Mouse (Mus musculus) layer of hippocampus, adult 9-11 months (tissue): ENCODE results near the gene Ola1.

Experiments used
- DNase-seq: peaks from one replicate; pipeline ENCODE4 v3.0.0; 2022

The Ola1 gene

DNA sequence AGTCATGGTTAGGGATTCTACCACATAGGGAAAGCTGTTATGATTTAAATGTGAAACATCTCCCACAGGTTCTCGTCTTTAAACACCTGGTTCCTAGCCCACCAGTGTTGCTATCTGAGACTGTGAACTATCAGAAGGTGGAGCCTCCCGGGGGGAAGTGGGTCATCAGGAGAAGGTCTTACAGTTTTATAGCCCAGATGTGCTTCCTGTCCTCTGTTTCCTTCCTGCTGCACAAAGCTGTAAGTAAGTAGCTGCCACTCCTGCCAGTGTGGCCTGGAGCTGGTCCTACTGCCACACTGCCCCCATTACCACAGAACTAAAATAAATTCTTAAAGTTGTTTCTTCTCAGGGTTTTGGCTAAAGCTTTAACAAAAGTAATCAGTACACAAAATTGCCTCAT is 72.6 kb downstream of the Ola1 start:
- DNase-seq: no peak

DNA sequence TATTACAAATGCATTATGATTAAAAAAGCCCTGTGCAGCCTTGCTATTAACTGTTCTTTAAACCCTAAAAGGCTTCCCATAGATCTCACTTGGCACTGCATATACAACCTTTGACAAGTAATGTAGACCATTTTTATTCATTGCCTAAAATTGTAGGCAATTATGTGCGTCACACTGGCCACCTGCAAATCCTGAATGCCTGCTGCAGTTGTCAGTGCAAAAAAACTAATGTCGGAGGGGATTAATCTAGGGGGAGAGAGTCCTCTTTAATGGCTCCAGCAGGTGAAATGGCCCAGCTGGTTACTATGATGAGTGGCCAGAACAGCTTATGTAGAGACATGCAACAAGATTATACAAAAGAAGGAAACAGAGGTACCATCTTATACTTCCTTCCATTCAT is 75.0 kb downstream of the Ola1 start:
- no peak for DNase-seq

DNA sequence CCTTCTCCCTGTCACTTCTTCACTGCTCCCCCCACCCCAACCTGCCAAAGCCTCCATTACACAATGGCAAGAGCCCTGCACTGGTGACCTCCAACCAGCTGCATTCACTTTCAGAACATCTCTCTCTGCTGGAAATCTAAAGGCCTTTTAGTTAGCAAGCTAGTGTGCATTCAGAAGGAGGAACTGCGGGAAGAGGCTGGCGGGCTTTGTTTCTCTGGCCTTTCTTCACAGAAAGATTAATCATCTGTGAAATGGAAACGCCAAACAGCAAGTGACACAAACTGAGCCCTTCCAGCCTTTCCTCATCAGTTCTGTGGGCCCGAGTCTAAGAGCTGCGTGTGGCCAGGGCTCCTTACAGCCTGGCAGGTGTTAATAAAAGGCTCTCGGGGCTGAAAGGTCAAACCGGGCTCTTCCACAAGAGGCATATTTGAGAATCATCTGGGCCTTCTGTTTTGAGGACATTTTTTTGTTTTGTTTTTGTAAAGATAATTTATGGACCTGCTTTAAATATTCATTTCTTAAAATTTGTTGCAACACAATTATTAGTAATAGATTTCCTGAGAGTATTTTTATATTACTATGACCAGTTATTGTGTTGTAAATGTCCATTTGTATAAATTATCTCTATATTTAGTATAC is 75.8 kb downstream of the Ola1 start:
- DNase-seq: no peak

DNA sequence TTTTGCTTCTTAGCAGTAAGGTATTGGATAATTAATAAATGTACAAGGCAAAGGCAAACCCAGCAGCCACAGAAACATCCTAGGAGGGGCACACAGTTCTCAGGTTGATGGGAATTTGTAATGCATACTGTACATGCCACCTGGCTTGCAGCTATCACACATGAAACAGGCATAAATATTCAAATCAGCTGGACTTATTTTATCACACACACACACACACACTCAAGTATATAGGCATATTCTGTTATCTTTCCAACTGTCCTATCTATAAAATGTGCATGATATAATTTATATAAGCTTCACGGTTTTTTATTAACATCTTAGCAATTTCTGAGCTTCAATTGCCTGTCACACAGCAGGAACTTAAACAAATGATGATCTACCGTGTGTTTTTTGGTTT is 85.8 kb downstream of the Ola1 start:
- no peak for DNase-seq

DNA sequence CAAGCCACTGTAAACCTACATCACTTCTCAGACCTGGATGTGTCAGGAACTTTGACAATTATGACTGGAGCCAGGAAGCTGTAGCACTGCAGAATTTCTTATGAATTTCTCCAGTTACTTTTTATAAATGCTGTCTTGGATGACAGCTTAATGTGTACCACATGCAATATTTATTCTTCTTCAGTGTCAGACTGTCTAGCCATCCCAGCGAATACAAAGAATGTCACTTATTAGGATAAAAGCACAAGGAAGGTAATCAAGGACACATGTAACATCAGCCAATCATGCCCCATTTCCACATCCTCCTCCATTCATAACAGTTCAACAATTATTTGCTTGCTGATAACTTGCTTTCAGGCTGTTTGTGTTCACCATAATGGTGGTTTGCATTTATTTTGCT is 91.0 kb downstream of the Ola1 start:
- no peak for DNase-seq

DNA sequence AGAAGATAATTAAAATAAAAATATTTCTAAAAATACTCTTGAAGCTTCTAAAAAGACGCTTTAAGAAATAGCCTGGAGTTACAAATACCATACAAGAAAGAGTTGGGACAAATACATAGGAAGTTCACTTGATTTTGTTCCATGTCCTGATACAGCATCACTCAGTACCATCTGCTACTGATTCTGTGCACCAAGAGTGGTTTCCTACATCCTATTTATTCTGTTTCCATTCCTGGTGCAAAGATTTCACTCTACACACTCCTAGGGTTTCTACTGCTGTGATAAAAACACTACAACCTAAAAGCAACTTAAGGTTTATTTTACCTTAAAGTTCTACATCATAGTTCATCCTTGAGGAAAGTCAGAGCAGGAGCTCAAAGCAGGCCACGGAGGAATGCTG is 99.9 kb downstream of the Ola1 start:
- peak; percentile 21 for DNase-seq

DNA sequence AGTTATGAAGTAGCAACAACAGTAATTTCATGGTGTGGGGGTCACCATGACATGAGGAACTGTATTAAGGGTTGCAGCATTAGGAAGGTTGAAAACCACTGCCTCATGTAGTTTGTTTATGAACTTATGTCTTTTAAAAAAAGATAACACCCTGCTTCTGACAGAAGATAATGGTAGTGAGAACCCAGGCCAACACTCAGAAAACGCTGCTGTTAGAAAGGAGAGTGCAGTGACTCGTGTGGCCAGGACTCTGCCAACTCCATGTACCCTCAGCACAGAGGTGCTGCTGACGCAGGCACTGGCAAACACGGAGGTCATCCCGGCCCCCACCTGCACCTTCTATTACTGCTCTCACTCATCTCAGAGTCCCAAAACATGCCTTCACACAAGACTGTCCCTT is 111.6 kb downstream of the Ola1 start:
- no peak for DNase-seq

DNA sequence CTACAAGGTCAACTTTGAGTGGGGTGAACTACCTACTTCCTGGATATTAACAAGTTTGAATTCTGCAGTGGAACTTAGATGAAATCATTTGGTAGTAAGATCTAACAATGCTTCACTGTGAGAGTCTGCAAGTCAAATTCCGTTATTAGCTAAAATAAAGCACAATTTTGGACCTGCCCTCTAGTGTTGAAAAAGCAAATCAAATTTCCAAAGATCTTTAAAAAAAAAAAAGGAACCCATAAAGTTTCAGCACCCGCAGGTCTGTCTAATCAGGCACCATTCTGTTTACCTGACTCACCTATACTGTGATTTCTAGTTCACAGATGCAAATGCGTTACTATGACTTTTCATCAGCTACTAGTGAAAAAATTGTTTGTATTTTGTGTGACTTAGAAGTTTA is 122.2 kb downstream of the Ola1 start:
- no peak for DNase-seq

DNA sequence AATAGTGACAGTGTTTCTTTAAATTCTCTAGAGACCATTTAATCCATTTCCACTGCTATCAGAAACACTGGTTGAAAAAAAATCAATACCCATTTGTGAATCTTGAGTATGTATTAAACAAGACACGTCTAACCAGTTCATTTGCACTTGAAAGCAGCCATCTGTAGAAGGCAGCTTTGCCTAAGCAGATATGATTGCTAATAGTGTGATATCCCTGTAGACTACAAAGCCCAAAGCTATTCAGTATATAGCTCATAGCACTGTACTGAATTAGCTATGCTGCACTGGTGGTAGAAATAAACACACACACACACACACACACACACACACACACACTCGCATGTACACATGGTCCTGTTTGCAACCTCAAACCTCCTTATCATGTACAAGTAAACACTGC is 123.4 kb downstream of the Ola1 start:
- no peak for DNase-seq

DNA sequence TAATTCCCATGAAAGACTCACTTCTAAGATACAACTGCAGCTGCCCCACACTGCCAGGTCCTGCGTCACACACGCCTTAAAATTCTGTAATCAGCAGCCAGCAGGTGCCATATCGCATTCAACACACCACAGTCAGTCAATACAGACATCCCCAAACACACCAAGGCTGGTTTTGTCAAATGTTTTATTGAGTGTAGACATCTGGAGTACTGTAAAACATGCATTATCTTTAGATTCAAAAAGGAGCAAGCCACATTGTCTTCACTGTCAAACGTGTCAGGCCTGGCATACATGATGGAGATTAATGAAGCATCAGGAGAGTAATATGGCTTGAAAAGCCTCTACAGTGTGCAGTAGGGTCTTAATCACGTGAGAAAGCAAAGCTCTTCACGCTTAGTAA is 125.7 kb downstream of the Ola1 start:
- DNase-seq: no peak

DNA sequence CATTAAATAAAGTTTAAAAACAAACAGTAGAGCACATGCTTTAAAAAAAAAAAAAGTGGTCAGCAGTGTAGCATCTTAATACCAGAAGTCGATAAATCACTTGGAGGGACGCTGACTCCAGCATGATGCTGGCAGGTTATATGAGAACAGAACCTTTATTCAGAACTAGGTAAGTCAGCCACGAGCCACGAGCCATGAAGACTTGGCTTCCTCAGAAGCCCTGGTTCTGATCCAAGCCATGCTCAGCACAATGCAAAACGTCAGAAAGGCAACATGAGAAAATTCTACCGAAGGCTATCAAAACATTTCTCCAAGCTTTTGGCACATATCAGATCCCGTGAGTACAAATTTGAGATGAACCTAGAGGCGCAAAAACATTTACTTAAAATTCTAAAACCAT is 127.4 kb downstream of the Ola1 start:
- DNase-seq: no peak

DNA sequence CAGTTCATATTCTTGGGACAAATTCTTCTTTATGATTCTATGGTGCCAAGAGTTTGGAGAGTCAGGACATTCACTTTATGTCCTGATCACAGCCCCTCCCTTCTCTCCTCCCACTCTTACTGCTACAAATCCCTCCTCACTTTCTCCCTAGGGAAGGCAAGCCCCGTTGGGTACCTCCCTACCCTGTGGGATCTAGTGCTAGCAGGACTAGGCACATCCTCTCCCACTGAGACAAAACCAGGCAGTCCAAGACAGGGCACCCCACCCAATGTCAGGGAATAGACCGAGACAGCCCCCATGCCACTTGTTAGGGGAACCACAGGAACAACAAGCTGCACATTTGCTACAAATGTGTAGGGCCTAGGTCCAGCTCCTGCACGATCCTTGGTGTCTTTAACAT is 131.1 kb downstream of the Ola1 start:
- no peak for DNase-seq

DNA sequence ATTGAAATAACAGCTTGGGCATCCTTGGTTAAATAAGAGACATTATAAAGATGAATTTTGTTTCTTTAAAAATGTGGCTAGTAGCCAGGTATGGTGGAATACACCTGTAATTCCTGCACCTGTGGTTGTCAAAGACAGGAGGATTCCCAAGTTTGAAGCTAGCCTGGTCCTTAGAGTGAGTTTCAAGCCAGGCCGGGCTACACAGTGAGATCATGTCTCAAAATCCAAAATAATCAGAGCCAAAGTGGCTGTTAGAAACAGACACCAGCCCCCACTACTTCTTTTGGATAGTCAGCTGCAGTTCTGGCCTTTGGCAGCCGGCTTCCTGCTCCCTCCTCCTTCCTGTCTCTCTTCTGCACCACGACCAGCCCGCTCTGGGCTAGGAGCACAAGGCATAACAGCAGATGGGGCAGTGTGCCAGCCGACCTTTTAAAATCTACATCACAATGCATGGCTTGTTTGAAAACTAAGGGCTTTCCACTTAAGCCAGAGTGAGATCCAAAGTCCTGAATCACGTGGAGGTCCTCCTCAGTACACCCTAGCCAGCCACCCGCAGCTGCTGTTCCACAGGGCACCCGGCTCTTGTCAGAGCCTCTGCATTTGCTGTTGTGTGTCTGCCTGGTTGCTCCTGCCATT is 132.9 kb downstream of the Ola1 start:
- DNase-seq: peak; percentile 54

DNA sequence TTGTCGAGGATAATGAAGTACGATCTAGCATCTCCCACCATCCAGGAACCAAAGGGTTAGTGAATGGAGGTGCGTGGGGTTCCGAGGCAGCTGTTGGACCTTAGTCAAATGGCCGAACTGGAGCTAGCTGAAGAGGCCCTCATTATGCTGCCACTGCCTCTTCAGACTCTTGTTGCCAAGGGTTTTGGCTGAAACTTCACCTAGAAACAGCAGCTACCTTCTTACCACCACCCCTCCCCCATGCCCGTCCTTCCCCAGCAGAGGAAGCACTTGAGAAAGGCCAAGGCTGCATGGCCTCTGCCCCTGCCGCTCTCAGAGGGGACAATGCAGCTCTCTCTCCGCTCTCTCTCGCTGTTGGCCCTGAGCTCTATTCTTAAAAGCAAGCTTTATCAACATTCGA is 136.2 kb downstream of the Ola1 start:
- peak; percentile 31 for DNase-seq

DNA sequence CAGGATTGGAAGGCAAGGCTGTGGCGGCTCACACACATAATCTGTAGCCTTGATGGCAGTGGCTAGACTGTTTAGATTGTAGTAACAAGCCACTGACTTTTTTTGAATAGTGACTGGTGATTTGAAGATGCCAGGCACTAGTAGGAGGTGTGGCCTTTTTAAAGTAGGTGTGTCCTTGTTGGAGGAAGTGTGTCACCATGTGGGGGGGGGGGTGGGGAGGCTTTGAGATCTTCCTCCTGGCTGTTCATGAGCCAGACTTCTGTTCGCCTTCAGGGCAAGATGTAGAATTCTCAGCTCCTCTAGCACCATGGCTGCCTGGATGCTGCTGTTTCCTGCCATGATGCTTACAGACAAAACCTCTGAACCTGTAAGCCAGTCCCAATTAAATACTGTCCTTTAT is 136.9 kb downstream of the Ola1 start:
- no peak for DNase-seq

DNA sequence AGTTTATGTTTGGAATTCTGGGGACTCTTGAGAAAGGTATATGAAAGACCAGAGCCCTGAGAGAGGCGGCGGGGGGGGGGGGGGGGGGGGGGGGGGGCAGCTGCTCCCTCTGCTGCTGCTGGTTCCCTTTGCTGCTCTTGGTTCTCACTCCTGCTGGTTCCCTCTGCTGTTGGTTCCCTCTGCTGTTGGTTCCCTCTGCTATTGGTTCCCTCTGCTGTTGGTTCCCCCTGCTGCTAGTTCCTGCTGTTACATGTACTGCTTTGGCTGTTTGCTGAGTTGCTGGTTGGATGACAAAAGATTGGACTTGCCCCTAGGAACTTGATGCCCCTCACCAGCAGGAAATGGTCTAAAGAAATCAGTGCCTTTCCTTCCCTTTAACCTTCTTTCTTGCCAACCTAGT is 138.6 kb downstream of the Ola1 start:
- DNase-seq: no peak

DNA sequence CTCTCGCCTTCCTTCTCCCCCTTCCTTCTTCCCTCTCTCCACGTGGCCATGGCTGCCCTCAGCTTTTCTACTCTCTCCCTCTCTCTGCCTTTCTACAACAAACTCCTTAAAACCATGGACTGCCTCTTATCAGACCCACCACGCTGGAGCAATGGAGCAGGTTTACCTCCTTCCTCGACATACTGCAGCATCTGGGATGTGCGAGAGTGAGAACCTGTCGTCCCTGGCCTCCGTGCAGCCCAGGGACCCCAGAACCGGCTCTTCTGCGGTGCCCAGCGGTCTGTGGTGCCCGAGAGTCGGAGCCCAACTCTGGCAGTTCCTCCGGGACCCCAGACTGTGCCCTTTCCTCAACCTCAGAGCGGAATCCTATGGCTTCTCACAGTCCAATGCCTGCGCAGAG is 139.4 kb downstream of the Ola1 start:
- no peak for DNase-seq

DNA sequence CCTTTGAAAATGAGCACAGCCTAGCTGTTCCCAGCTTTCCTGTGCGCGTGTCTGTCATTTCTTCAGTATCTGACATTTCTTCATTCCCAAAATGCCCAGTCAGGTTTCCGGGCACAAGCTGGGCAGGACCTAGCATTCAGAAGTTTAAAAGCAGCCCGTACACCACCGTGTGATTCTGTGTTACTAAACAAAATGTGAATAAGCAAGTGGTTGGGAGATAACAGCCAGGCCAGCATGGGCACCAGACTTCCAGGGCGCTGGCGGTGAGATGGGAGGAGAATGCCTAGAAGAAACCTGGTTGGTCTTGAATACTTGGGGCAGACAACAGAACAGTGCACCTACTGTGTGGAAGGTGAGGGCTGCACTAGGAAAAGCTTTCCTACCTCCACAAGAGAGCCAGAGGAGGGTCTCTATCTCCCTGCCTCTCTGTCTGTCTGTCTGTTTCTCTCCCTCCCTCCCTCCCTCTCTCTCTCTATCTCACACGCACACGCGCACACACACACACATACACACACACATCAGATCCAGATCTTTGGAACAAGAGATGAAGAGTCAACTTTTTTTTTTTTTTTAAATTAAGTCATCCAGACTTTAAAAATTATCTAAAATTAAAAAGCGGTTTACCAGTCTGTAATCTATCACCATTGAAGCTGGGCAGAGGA is 144.8 kb downstream of the Ola1 start:
- DNase-seq: no peak

DNA sequence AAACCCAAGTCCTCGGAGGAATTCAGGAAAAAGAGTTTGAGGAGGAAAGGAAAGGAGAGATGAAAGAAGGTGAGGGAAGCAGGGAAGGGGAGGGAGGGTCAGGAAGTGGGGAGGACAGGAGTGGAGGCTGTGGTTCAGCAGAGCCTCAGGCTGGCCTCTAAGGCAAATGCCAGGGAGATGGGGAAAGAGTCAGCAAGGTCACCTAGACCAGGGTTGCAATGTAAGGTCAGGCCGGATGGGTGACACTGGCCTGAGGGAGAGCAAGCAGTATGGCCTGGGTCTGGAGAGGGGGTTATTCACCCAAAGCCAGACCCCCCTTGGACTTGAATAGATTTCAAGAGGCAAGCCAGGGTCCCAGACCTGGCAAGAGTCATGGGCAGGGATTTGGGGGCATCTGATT is 147.5 kb downstream of the Ola1 start:
- DNase-seq: no peak

DNA sequence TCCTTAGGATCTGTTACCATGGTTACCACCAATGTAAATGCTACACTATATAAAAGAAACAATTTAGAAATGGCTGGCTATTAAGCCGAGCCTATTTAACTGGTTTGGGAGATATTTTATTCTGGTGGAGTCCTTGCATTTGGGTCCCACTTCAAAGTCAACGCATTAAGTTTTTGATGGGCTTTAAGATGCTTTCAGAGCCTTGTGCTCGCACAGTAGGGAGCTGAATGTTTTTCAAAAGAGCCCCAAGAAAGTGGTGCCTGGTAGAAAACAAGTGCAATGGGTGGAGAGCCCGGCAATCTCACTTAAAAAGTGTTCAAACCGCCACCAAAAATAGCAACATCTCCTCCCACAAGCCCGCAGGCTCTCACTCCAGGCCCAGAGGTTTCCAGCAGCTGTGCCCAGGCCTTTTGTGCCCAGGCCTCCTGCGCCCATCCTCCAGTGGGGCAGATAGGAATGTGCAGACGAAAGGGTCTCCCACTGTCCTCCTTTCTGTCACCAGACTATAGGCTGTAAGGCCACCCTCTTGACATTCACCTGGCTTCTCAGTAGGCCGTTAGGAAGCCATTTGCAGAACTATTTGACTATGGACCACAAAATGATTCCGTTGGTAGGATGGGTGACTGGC is 148.2 kb downstream of the Ola1 start:
- DNase-seq: no peak

DNA sequence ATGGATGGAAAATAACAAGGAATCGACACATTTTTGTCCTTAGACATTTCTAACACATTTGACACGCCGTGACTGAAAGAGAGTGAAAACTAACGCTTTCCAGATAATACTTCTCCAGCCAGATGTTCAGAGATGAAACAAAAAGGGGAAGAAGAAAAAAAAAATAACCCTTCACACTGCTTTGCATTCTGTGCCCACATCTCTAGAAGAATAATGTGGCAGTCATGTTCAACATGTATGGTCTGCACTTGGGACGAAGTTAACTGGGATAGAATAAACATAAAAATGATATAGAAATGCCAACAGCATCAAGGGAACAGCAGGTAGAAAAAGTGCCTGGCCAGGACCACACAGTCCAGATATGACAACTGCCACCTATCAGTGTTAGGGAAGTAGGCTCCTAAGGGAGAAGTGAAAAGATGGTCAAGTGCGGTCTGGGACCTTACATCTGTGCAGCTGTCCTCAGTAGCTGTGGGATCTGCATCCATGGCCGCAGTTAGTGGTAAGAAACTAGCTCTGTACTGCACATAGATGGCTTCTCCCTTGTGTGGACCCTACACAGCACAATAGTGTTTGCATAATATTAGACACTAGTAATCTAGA is 149.4 kb downstream of the Ola1 start:
- DNase-seq: no peak

DNA sequence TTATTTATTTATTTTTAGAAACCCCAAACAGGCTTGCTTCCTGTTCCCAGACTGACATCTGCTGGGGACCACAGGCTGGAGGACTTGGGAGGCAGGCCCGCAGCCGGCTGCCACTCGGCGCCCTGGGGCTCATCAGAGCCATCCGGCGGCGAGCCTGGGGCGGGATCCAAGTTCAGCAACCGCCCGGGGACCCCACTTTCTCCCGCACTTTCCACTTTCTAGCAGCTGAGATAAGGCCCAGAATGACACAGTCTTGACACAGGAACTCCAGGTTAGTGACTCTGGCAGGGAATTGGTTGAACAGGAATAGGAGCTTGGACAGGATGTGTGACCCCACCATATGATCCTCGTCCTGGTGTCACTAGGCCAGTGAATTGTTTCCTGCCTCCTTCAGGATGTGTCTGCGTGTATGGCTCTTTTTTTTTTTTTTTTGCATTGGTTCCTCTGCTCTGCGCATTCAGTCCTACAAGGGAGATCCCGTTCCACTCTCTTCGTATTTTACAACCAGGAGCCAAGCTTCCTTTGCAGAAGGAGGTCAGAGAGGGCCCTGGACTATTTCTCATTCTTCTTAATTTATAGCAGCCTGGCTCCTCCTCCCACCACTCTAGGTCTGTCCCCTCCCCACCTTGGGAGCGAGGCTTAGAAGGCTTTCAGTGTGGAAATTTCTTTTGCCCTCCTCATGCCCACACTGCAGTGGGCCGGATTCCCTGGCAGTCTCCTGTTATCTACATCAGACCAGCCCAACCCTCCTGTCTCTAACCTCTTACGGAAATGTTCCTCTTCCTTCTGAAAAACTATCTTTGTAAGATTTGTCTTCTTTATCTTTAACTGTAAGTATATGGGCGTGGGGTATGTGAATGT is 152.2 kb downstream of the Ola1 start:
- no peak for DNase-seq
